In the genomic region with DNA sequence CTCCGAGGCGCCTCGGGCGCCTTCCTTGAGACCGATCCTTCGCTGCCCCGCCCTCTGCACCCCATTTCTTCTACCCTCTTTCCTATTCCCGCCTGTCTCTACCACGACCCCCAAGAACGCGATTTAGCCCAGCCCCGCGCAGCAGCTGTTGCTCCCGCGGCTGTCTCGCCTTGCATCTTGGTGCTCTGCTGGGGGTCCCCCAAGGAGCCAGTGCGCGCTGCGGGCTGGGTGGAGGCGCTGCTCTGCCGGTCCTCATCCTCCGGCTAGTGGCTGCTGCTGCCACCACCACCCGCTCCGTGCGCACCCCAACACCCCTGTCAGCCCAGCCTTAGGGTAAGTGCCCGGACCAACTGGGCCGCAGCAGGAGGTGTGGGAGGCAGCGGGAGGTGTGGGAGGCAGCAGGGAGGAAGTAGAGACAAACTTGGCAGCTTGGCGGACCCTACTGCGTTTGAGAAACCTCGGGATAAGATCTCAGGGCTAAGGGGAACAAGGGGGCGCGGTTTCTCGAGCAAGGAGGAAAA, we compare ENCODE assay signal across 8 mouse cellular contexts. TPM values are rescaled to one million over a fixed set of nuclear protein-coding genes. Genes with fewer than 3 reads are reported as not detected.
DNase-seq lines count a peak whose midpoint lies in the region; ATAC-seq lines count a peak whose summit lies in the region.

No protein-coding gene starts in this region.

- no peak for DNase-seq in heart, embryonic 10.5 days (ENCODE audit: low spot score)
- DNase-seq in heart, adult 9 months (ENCODE audit: low spot score in 2 of 2), result no peak
- DNase-seq in cerebellum, adult 11-12 months, result peak; percentile 81
- peak; percentile 38 for DNase-seq in ovary, adult 18-20 months (ENCODE audit: low spot score)

- peak overlapping the region; percentile 53 for H3K4me2 ChIP-seq in forebrain, embryonic 15.5 days (replicated peaks)
- H3K4me2 ChIP-seq in intestine, embryonic 15.5 days (replicated peaks), result peak overlapping the region; percentile 99
- H3K4me2 ChIP-seq in limb, embryonic 13.5 days (replicated peaks), result peak overlapping the region; percentile 97

- peak overlapping the region; percentile 60; the same call in 1 of the 2 replicates for H3K27ac ChIP-seq in heart, embryonic 10.5 days
- H3K27ac ChIP-seq in forebrain, embryonic 15.5 days (replicated peaks), result peak overlapping the region; percentile 89
- H3K27ac ChIP-seq in intestine, embryonic 15.5 days, result no peak overlapping the region
- H3K27ac ChIP-seq in limb, embryonic 13.5 days, result peak overlapping the region; percentile 67; the same call in 1 of the 2 replicates

- no peaks in the 10 kb centered on the region for H3K36me3 ChIP-seq in heart, embryonic 10.5 days
- H3K36me3 ChIP-seq in forebrain, embryonic 15.5 days, result no peaks in the 10 kb centered on the region
- H3K36me3 ChIP-seq in intestine, embryonic 15.5 days, result no peaks in the 10 kb centered on the region
- no peaks in the 10 kb centered on the region for H3K36me3 ChIP-seq in limb, embryonic 13.5 days

- WGBS in heart, embryonic 10.5 days, result under 1% methylated on average over 34 of the region's 34 CpGs
- under 1% methylated on average over 30 of the region's 34 CpGs for WGBS in forebrain, embryonic 15.5 days
- 0% methylated on average over 34 of the region's 34 CpGs for WGBS in intestine, embryonic 15.5 days
- under 1% methylated on average over 34 of the region's 34 CpGs for WGBS in limb, embryonic 13.5 days

- ATAC-seq in forebrain, embryonic 15.5 days (replicated peaks), result peak; percentile 78
- ATAC-seq in intestine, embryonic 15.5 days, result peak; percentile 78
- peak; percentile 75 for ATAC-seq in limb, embryonic 13.5 days (ENCODE audit: low FRiP score, low read depth)
- no peak for ATAC-seq in erythroid progenitor cell, adult 5-6 weeks (replicated peaks; ENCODE audit: low FRiP score, poor library complexity, severe bottlenecking)

- H3K4me1 ChIP-seq in heart, embryonic 10.5 days, result peaks cover 16% of the 10 kb centered on the region
- H3K4me1 ChIP-seq in forebrain, embryonic 15.5 days, result peaks cover 39% of the 10 kb centered on the region
- peaks cover 10% of the 10 kb centered on the region for H3K4me1 ChIP-seq in intestine, embryonic 15.5 days (replicated peaks)
- peaks cover 16% of the 10 kb centered on the region for H3K4me1 ChIP-seq in limb, embryonic 13.5 days

- H3K4me3 ChIP-seq in heart, embryonic 10.5 days, result peak overlapping the region; percentile 72
- peak overlapping the region; percentile 66 for H3K4me3 ChIP-seq in forebrain, embryonic 15.5 days
- H3K4me3 ChIP-seq in intestine, embryonic 15.5 days (replicated peaks), result peak overlapping the region; percentile 60
- H3K4me3 ChIP-seq in limb, embryonic 13.5 days, result peak overlapping the region; percentile 68

- H3K27me3 ChIP-seq in heart, embryonic 10.5 days (ENCODE audit: insufficient read depth, poor library complexity, severe bottlenecking), result peaks cover 32% of the 10 kb centered on the region
- no peaks in the 10 kb centered on the region for H3K27me3 ChIP-seq in forebrain, embryonic 15.5 days
- H3K27me3 ChIP-seq in intestine, embryonic 15.5 days (replicated peaks), result peaks cover 22% of the 10 kb centered on the region; the same call in 1 of the 2 replicates
- H3K27me3 ChIP-seq in limb, embryonic 13.5 days, result peaks cover 15% of the 10 kb centered on the region

- H3K9me3 ChIP-seq in heart, embryonic 10.5 days, result no peaks in the 10 kb centered on the region
- no peaks in the 10 kb centered on the region for H3K9me3 ChIP-seq in forebrain, embryonic 15.5 days
- H3K9me3 ChIP-seq in intestine, embryonic 15.5 days, result no peaks in the 10 kb centered on the region
- H3K9me3 ChIP-seq in limb, embryonic 13.5 days, result no peaks in the 10 kb centered on the region

- peak overlapping the region; percentile 78 for H3K9ac ChIP-seq in forebrain, embryonic 15.5 days (replicated peaks)
- H3K9ac ChIP-seq in intestine, embryonic 15.5 days, result peak overlapping the region; percentile 48
- peak overlapping the region; percentile 82 for H3K9ac ChIP-seq in limb, embryonic 13.5 days

RNA-seq across cellular contexts. Expression of a gene that starts 0.4 kb away (rescaled TPM):
- polyA plus RNA-seq in heart, embryonic 10.5 days (2016; fragmentation: Nextera tagmentation; extraction: Ambion mirVana), result 3.0 and 3.3 TPM in 2 replicates
- polyA plus RNA-seq in forebrain, embryonic 15.5 days (2015; fragmentation: Nextera tagmentation; extraction: Ambion mirVana), result 36.2 and 41.5 TPM in 2 replicates
- 3.9 and 4.0 TPM in 2 replicates for polyA plus RNA-seq in intestine, embryonic 15.5 days (2015; fragmentation: Nextera tagmentation; extraction: Ambion mirVana)
- polyA plus RNA-seq in limb, embryonic 13.5 days (2015; fragmentation: Nextera tagmentation; extraction: Ambion mirVana), result 53.6 and 57.6 TPM in 2 replicates
- not detected in 2 replicates for total RNA-seq in erythroid progenitor cell, adult 5-6 weeks (2015; ENCODE audit: low replicate concordance)
- total RNA-seq in erythroid progenitor cell, adult 5-6 weeks (2017; ENCODE audit: low replicate concordance), result 0.38 TPM in 1 of 2 replicates, not detected in the other

Comparison
In these comparisons a context has a peak if more than half of its experiments do, and no peak if none do; other contexts are left out.
1. DNase-seq: peak in cerebellum, adult 11-12 months (single experiment) and ovary, adult 18-20 months (single experiment); none in heart, embryonic 10.5 days (single experiment) and heart, adult 9 months (0 of 2).
2. Peak in every context shown above with its lines, with median percentiles within 50 percentile points of each other: H3K4me3 ChIP-seq, H3K4me2 ChIP-seq and H3K9ac ChIP-seq.